Mouse (Mus musculus) limb, embryonic 12.5 days (tissue): ENCODE measurements around the gene Klf9. TPM values are rescaled to one million over a fixed set of nuclear protein-coding genes. Genes with fewer than 3 reads are reported as not detected.

Experiments
- ATAC-seq: fragments of 200-750 bp; cut with Nextera tagmentation; 2 replicates; pipeline ENCODE4 v1.8.0; 2017; ENCODE audit warnings: low read depth, moderate TSS enrichment; ENCODE audit not compliant: insufficient number of reproducible peaks, insufficient read depth, low FRiP score, low TSS enrichment
- H3K27ac ChIP-seq: fragments of 300-500 bp; sonication (generic); 2 replicates; pipeline ENCODE4 v1.5.1; 2016; ENCODE audit warnings: mild to moderate bottlenecking, moderate library complexity
- H3K27me3 ChIP-seq: fragments of 300-500 bp; sonication (generic); 2 replicates; pipeline ENCODE4 v1.6.1; 2016; ENCODE audit warnings: mild to moderate bottlenecking, moderate library complexity
- H3K36me3 ChIP-seq: fragments of 300-500 bp; sonication (generic); 2 replicates; pipeline ENCODE4 v1.6.1; 2016; ENCODE audit warnings: mild to moderate bottlenecking, moderate library complexity
- H3K4me1 ChIP-seq: fragments of 300-500 bp; sonication (generic); replicated peaks from 2 replicates; pipeline ENCODE4 v1.6.1; 2016
- H3K4me2 ChIP-seq: fragments of 300-500 bp; sonication (generic); 2 replicates; pipeline ENCODE4 v1.6.1; 2016; ENCODE audit warnings: mild to moderate bottlenecking, moderate library complexity
- H3K4me3 ChIP-seq: fragments of 300-500 bp; sonication (generic); replicated peaks from 2 replicates; pipeline ENCODE4 v1.5.1; 2016; ENCODE audit warnings: mild to moderate bottlenecking
- H3K9ac ChIP-seq: fragments of 300-500 bp; sonication (generic); replicated peaks from 2 replicates; pipeline ENCODE4 v1.6.1; 2016; ENCODE audit warnings: mild to moderate bottlenecking, moderate library complexity
- H3K9me3 ChIP-seq: fragments of 300-500 bp; sonication (generic); 2 replicates; pipeline ENCODE4 v1.6.1; 2016; ENCODE audit warnings: mild to moderate bottlenecking, moderate library complexity
- WGBS: fragments of 180-500 bp; shearing (Covaris S2); methylation state at CpG from one replicate; pipeline ENCODE4 v1.1.7; 2016; 5-methylcytosine and 5-hydroxymethylcytosine counted together
- polyA plus RNA-seq: library from polyadenylated mRNA; unstranded; fragments of >200 nt; fragmentation: Nextera tagmentation; extraction: Ambion mirVana; gene quantifications from 2 replicates; pipeline ENCODE4 v1.2.1, GENCODE M21; 2016

Gene Klf9
- polyA plus RNA-seq, 1 experiment from 2014 or later = 2.7 TPM

- Histone ChIP-seq H3K36me3 (no peaks in the 10 kb centered on the region), H3K4me3 (no peak overlapping the region), H3K4me1 (no peaks in the 10 kb centered on the region), H3K27ac (no peak overlapping the region), H3K27me3 (no peaks in the 10 kb centered on the region), H3K4me2 (no peak overlapping the region), H3K9ac (no peak overlapping the region), H3K9me3 (peaks cover 4% of the 10 kb centered on the region; the same call in 1 of the 2 replicates)
- 92% methylated on average over 5 of the region's 5 CpGs for WGBS
- no peak for ATAC-seq
Measured at GRCm38 (mm10) chr19:23168899-23169658, 28.1 kb downstream of the Klf9 start.

GRCm38 (mm10) chr19:23169659-23170050, 28.6 kb downstream of the Klf9 start:
- WGBS = 86% methylated on average over 2 of the region's 2 CpGs
- no peak for ATAC-seq

DNA sequence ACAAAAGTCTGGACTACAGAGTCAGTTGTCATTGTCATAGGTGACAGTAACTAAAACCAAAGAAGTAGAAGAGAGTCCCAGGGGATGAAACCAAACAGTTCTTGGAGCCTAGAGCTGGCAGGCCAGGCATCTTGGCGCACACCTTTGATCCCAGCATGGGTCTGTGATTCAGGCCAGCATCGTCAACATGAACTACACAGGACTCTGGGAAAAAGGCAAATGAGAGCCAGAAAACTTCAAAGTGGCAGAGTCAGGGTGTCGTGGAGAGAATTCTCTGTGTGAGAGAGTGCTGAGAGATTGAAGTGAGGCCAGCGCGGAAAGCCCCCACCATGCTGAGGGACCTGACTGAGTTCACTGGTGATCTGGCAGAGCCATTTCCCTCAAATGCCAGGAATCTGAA, 29.4 kb downstream of the Klf9 start:
- Histone ChIP-seq H3K9ac (no peak overlapping the region), H3K4me1 (no peaks in the 10 kb centered on the region), H3K27me3 (no peaks in the 10 kb centered on the region), H3K9me3 (peaks cover 4% of the 10 kb centered on the region; the same call in 1 of the 2 replicates), H3K36me3 (no peaks in the 10 kb centered on the region), H3K4me3 (no peak overlapping the region), H3K27ac (no peak overlapping the region), H3K4me2 (no peak overlapping the region)
- no peak for ATAC-seq
- 61% methylated on average over 5 of the region's 5 CpGs for WGBS

More at GRCm38 (mm10) chr19:23169659-23170050, 28.6 kb downstream of the Klf9 start:
- no peak overlapping the region for H3K27ac ChIP-seq
- no peak overlapping the region for H3K4me3 ChIP-seq
- no peaks in the 10 kb centered on the region for H3K4me1 ChIP-seq
- no peaks in the 10 kb centered on the region for H3K27me3 ChIP-seq
- no peaks in the 10 kb centered on the region for H3K36me3 ChIP-seq
- H3K4me2 ChIP-seq = no peak overlapping the region
- no peak overlapping the region for H3K9ac ChIP-seq
- H3K9me3 ChIP-seq = peaks cover 4% of the 10 kb centered on the region; the same call in 1 of the 2 replicates

- no peak overlapping the region for H3K27ac ChIP-seq
- no peaks in the 10 kb centered on the region for H3K27me3 ChIP-seq
- peaks cover 4% of the 10 kb centered on the region; the same call in 1 of the 2 replicates for H3K9me3 ChIP-seq
- no peaks in the 10 kb centered on the region for H3K4me1 ChIP-seq
- WGBS = 91% methylated on average over 2 of the region's 2 CpGs
- no peak overlapping the region for H3K4me3 ChIP-seq
- H3K9ac ChIP-seq = no peak overlapping the region
- H3K4me2 ChIP-seq = no peak overlapping the region
- ATAC-seq = no peak
- no peaks in the 10 kb centered on the region for H3K36me3 ChIP-seq
Measured at GRCm38 (mm10) chr19:23171136-23171535, 30.1 kb downstream of the Klf9 start.

DNA sequence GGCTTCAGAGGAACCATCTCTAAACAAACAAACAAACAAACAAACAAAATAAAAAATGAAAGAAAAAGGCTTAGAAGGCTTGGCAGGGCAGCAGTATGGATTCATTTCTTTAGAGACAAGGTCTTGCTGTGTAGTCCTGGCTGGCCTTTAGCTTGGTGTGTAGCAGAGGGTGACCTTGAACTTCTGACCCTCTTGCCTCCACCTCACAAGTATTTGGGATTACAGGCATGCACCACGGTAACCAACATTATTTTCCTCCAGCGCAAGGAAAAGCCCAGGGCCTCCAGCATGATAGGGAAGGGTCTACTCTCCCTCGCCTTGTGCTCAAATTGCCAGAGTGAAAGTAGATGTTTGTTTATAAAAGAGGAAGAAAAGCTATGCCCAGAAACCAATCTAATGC, 34.1 kb downstream of the Klf9 start:
- no peak overlapping the region for H3K9ac ChIP-seq
- H3K27me3 ChIP-seq = no peaks in the 10 kb centered on the region
- no peak for ATAC-seq
- no peak overlapping the region for H3K4me3 ChIP-seq
- H3K4me2 ChIP-seq = no peak overlapping the region
- H3K4me1 ChIP-seq = no peaks in the 10 kb centered on the region
- no peak overlapping the region for H3K27ac ChIP-seq
- peaks cover 1% of the 10 kb centered on the region; the same call in 1 of the 2 replicates for H3K9me3 ChIP-seq
- H3K36me3 ChIP-seq = no peaks in the 10 kb centered on the region
- 78% methylated on average over 3 of the region's 3 CpGs for WGBS

GRCm38 (mm10) chr19:23175511-23175910, 34.5 kb downstream of the Klf9 start:
- Histone ChIP-seq H3K27me3 (no peaks in the 10 kb centered on the region), H3K4me2 (no peak overlapping the region), H3K9me3 (no peaks in the 10 kb centered on the region; the same call in 1 of the 2 replicates), H3K4me1 (no peaks in the 10 kb centered on the region), H3K27ac (no peak overlapping the region), H3K4me3 (no peak overlapping the region), H3K9ac (no peak overlapping the region), H3K36me3 (no peaks in the 10 kb centered on the region)
- 68% methylated on average over 2 of the region's 2 CpGs for WGBS
- no peak for ATAC-seq

- Histone ChIP-seq H3K4me1 (no peaks in the 10 kb centered on the region), H3K27ac (no peak overlapping the region), H3K36me3 (no peaks in the 10 kb centered on the region; the same call in 1 of the 2 replicates), H3K9ac (no peak overlapping the region), H3K9me3 (no peaks in the 10 kb centered on the region), H3K4me2 (no peak overlapping the region), H3K4me3 (no peak overlapping the region), H3K27me3 (no peaks in the 10 kb centered on the region)
- ATAC-seq = no peak
- WGBS = 88% methylated on average over 3 of the region's 3 CpGs
Measured at GRCm38 (mm10) chr19:23178533-23178932, 37.5 kb downstream of the Klf9 start.

GRCm38 (mm10) chr19:23183493-23183892, 42.5 kb downstream of the Klf9 start:
- 94% methylated on average over 4 of the region's 4 CpGs for WGBS
- Histone ChIP-seq H3K27ac (no peak overlapping the region), H3K36me3 (peaks cover 4% of the 10 kb centered on the region), H3K9ac (no peak overlapping the region), H3K4me3 (no peak overlapping the region), H3K4me1 (no peaks in the 10 kb centered on the region), H3K9me3 (no peaks in the 10 kb centered on the region), H3K4me2 (no peak overlapping the region), H3K27me3 (no peaks in the 10 kb centered on the region)
- no peak for ATAC-seq

GRCm38 (mm10) chr19:23184068-23184467, 43.0 kb downstream of the Klf9 start:
- Histone ChIP-seq H3K27ac (no peak overlapping the region), H3K9me3 (no peaks in the 10 kb centered on the region), H3K36me3 (peaks cover 4% of the 10 kb centered on the region), H3K9ac (no peak overlapping the region), H3K4me3 (no peak overlapping the region), H3K4me1 (no peaks in the 10 kb centered on the region), H3K27me3 (no peaks in the 10 kb centered on the region), H3K4me2 (no peak overlapping the region)
- WGBS = 75% methylated on average over 4 of the region's 4 CpGs
- ATAC-seq = no peak

DNA sequence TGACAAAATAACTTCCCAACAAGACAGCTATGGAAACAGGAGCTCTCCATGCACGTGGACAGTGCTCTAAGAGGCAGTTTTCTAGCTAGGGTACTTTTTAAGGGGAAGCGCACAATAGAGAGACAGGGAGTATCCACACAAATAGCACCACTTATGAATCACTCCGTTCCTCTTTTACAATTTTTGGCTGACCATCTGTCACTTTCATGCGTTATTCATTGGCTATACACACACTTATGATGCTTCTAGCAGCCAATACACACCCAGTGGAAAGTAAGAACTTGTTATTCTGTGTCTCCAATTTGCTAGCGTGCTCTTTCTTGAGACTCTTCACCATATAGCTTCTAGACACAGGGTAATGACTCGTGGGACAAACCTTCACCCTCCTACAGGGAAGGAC, 46.7 kb downstream of the Klf9 start:
- Histone ChIP-seq H3K9me3 (no peaks in the 10 kb centered on the region), H3K9ac (no peak overlapping the region), H3K27ac (no peak overlapping the region), H3K36me3 (peaks cover 8% of the 10 kb centered on the region), H3K27me3 (no peaks in the 10 kb centered on the region), H3K4me1 (no peaks in the 10 kb centered on the region), H3K4me3 (no peak overlapping the region), H3K4me2 (no peak overlapping the region)
- 92% methylated on average over 6 of the region's 6 CpGs for WGBS
- no peak for ATAC-seq

GRCm38 (mm10) chr19:23188986-23189385, 48.0 kb downstream of the Klf9 start:
- no peak overlapping the region for H3K4me3 ChIP-seq
- 94% methylated on average over 7 of the region's 7 CpGs for WGBS
- H3K4me2 ChIP-seq = no peak overlapping the region
- no peaks in the 10 kb centered on the region for H3K9me3 ChIP-seq
- no peak for ATAC-seq
- no peaks in the 10 kb centered on the region for H3K4me1 ChIP-seq
- H3K36me3 ChIP-seq = peaks cover 8% of the 10 kb centered on the region
- H3K27ac ChIP-seq = no peak overlapping the region
- H3K9ac ChIP-seq = no peak overlapping the region
- no peaks in the 10 kb centered on the region for H3K27me3 ChIP-seq

DNA sequence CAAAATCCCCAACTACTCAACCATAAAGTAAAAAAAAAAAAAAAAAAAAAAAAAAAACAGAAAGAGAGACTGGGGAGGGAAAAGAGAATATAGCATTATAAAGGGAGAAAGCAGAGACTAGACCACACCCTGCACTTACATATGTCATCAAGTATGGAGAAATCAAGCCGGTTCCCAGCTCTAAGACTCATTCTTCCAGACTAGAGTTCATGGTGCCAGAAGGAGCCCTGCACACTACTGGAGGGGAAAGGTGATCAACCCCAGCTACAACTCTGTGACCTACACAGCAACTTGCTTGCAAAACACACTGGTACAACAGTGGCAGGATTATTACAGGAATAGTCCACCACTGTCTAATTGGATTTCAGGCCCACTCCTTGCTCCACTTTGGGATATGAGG, 48.7 kb downstream of the Klf9 start:
- no peak overlapping the region for H3K4me2 ChIP-seq
- H3K36me3 ChIP-seq = peaks cover 5% of the 10 kb centered on the region
- WGBS = 88% methylated on average over 1 of the region's 1 CpGs
- H3K27ac ChIP-seq = no peak overlapping the region
- no peak overlapping the region for H3K9ac ChIP-seq
- H3K27me3 ChIP-seq = no peaks in the 10 kb centered on the region
- H3K4me3 ChIP-seq = no peak overlapping the region
- ATAC-seq = no peak
- H3K4me1 ChIP-seq = no peaks in the 10 kb centered on the region
- H3K9me3 ChIP-seq = no peaks in the 10 kb centered on the region
